Mouse (Mus musculus) lung, postnatal 10 days (tissue): Measurements from ENCODE around the gene Cmtr2.

Experiments
- DNase-seq: peaks from one replicate; pipeline ENCODE4 v3.0.0; 2021

Gene Cmtr2

DNA sequence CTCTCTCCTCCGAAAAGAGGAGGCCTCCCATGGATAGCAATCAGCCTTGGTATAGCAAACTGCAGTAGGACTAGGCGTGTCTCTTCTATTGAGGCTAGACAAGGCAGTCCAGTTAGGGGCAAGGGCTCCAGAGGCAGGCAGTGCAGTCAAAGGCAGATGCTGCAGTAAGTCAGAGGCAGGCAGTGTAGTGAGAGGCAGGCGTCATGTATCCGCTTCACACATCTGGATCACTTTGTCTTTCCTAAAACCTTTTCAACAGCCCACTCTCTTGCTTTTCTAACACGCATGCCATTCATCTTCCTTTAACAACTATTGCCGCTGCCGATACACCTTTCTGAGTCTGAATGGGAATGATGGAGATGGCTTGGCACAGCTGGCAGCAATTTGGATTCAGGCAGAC is at the start of gene Cmtr2:
Gene Cmtr2 (plus strand): TSS at position 301 of the 400 bp plus-strand sequence.
- DNase-seq = no peak

GRCm38 (mm10) chr8:110166270-110166669 is 49.2 kb upstream of the Cmtr2 start:
- DNase-seq = no peak

DNA sequence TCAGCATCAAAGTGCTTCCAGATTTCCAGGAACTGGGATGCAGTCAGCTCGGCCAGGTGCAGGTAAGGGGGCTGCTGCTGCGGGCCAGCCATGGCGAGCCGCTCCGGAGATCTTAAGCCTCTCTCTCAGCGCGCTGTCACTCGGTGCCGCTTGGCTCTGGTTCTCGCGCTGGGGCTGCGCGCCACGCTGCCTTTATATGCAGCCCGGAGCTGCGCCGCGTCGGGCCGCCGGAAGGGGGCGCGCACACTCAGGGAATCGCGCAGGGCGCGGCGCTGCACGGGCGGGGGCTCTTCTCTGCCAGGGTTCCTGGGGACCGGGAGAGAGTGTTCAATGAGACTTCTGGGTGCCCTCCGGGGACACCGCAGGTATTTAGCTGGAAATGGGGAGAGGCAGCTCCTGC is 47.4 kb upstream of the Cmtr2 start, which contains the start of gene Calb2:
Gene Calb2 (minus strand): TSS at position 165 of the 400 bp plus-strand sequence.
- DNase-seq = peak; percentile 53

DNA sequence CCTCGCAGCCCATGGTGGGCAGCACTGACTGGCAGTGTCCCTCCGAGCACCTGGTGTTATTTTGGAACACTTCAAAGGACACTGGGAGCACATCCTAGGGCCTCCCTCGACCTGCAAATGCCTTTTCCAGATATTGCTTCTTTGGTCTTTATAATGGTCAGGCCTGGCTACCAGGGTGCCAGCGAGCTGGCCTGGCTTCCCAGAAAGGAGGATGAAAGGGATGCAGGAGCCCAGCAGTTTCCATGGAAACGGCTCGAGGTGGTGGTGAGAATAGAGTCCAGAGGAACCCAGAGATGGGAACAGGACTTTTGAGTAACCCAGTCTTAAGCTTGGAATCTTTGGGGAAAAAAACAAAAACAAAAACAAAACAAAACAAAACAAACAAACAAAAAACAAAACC is 43.3 kb upstream of the Cmtr2 start:
- no peak for DNase-seq

DNA sequence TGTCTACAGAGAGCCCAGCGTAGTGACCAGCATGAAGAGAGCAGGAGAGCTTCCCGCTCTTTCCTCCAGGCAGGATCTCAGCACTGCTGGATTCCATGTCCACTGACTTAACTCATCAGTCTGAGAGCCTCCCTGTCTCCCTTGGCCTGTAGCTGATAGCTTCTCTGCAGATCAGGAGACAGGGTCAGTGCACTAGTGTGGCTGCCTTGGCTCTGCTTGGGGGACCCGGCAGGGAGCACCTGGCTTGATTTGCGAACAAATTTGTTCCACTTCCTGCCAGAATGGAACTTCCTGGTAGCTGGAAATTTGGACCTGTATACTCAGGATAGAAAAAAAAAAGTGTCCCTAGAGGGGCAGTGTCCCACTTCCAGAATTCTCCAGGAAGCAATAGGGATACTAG is 40.6 kb upstream of the Cmtr2 start:
- no peak for DNase-seq

GRCm38 (mm10) chr8:110177359-110178155 is 37.9 kb upstream of the Cmtr2 start:
- DNase-seq = peak; percentile 55

GRCm38 (mm10) chr8:110182735-110183367 is 32.6 kb upstream of the Cmtr2 start:
- no peak for DNase-seq

- no peak for DNase-seq
Observed at GRCm38 (mm10) chr8:110183748-110184147, 31.7 kb upstream of the Cmtr2 start.

DNA sequence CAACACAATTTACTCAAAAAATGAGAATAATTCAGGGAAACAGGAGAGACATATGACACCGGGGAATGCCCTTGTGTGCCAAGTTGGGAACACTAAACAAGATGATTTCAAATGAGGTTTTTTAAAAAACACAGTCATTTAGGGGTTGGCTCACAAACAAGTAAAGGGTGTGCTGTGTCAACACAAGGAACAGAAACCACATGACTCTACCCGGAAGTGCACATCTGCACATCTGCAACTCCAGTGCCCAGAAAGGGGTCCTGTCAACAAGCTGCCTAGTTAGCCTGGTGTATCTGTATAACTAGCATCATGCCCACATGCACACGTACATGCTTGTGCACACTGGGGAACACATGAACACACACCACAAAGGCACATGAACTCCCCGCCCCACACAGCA is 29.9 kb upstream of the Cmtr2 start:
- DNase-seq = no peak

DNA sequence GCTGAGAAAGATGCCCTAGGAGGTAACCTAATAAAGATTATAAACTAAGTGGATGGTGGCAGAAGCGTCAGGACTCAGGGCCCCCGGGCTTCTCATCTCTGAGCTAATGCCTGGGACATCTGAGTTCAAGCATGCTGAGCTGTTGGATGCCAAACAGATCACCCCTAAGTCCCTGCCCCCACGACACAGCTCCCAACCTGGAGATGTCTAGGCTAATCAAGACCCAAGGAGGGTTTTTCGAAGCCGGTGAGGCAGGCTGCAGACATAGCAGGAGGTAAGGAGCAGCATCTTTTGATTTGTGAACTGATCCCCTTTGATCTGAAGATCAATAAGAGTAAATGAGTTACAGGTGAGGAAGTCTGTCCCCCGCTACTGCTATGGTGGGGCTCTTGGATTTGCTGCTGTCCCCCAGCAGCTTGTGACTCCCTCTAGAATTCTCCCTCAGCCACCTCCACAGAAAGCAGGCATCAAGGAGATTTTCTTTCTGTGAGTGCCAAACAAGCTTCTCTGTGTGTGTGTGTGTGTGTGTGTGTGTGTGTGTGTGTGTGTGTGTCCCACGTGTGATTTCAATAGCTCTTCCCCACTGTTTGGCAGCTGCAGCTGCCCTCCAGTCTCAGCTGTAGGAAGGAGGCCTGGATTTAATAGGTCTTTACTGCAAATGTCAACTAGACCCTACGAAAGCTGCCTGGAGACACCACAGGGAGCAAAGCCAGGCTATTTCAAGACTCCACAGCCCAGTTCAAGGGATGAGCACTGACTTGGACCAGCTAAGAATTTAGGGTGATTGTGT is 26.3 kb upstream of the Cmtr2 start:
- no peak for DNase-seq

GRCm38 (mm10) chr8:110196678-110197077 is 18.8 kb upstream of the Cmtr2 start:
- peak; percentile 73 for DNase-seq

DNA sequence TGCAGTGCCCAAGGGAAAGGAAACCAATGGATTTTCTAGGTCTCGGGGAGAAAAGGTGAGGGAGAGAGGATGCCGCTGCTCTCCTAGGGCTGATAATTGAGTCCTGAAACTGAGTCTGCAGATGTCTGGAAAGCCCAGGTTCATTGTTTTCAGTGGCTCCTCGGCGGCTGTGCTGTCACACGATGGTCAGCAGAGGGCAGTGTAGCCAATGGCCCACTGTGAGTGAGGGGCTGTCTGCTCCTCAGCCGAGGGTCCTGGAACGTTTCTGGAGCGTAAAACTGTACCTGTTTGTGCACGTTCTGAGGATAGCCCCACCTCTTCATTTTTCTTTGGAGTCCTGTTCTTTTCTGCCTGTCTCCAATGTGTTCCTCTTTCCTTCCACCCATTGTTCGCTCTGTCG is 13.7 kb upstream of the Cmtr2 start:
- no peak for DNase-seq

DNA sequence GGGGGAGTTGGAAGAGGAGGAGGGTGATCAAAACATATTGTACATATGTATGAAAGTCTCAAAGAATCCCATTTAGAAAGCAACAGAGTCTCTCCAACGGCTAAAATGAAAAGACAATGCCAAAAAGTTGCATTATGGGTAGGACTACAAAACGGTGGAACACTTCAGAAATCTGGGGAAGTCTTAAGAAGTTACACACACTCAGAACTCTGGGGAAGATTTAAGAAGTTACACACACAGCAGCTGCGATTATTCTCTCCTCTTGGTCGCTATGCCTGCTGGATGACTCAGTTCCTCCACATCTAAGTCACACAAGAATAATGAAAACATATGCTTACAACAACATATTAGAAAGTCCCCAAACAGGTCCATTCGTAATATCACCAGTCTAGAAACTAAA is 788 bp downstream of the Cmtr2 start:
- DNase-seq = no peak

DNA sequence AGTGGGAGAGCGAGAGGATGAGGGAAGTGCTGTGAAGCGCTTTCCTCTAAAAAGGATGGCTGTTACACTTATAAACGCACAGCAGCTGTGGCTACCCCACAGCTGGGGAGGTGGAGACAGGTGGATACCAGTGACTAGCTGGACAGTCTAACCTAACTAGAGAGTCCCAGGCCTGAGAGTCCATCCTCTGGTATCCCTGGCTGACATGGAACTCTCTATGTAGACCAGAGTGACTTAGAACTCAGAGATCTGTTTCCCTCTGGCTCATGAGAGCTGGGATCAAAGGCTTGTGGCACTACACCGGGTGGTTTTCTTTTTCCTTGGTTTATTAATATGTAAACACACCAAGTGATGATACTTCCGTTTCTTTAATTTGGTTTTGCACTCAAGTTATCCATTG is 1.7 kb downstream of the Cmtr2 start:
- DNase-seq = no peak

DNA sequence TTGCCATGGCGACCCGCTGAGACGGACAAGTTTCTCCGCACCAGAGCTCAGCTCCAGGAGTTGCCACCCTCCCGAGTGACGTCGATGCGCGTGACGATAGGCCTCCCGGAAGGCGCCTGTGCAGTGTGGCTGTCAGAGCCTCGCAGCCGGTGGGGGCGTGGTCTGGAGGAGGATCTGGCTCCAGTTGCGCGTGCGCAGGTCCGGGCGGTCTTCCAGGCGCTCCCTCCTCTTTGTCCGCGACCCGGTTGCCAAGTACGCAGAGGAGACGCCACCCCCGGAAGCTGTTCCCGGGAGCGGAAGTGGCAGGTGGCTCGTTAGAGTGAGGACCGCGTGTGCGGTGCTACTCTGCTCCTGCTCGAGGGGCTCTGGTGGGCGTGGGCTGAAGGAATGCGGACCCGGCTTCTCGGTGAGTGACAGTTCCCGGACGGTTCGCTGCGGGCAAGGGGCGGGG is 2.2 kb downstream of the Cmtr2 start:
- peak; percentile 100 for DNase-seq

GRCm38 (mm10) chr8:110218511-110218910 is 3.0 kb downstream of the Cmtr2 start:
- no peak for DNase-seq

DNA sequence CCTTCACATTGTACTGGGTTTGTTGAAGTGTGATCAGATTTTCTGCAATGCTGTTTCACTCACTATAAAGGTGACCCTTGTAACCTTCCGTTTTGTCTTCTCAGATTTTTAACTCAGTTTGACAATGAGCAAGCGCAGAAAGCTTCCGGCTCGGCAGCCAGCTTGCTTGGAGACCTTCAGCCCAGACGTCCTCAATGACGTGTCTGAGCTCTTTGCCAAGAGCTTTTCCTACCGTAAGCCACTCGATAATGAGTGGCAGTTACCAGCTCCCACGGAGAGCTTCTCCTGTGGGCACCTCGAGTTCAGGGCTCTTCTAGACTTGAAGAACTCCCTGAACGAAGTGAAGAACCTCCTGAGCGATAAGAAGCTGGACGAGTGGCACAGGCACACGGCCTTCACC is 5.5 kb downstream of the Cmtr2 start:
- DNase-seq = no peak

DNA sequence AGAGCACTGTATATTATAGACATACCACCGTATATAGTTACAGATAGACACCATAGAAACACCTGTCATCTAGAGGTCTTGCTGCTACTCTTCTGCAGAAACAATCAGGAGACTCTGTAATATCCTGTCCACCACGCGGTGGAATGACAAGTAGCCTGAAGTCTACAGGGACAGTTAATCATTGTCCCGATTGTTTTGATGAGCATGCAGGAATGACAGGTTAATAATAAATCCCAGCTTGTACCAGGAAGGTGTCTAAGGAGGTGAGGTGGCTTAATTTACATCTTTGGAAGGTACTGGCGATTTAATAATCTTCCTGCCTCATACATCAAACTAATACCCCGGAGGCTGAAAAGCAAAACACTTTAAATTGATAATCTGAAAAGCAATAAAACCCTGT is 15.3 kb downstream of the Cmtr2 start:
- DNase-seq = no peak

DNA sequence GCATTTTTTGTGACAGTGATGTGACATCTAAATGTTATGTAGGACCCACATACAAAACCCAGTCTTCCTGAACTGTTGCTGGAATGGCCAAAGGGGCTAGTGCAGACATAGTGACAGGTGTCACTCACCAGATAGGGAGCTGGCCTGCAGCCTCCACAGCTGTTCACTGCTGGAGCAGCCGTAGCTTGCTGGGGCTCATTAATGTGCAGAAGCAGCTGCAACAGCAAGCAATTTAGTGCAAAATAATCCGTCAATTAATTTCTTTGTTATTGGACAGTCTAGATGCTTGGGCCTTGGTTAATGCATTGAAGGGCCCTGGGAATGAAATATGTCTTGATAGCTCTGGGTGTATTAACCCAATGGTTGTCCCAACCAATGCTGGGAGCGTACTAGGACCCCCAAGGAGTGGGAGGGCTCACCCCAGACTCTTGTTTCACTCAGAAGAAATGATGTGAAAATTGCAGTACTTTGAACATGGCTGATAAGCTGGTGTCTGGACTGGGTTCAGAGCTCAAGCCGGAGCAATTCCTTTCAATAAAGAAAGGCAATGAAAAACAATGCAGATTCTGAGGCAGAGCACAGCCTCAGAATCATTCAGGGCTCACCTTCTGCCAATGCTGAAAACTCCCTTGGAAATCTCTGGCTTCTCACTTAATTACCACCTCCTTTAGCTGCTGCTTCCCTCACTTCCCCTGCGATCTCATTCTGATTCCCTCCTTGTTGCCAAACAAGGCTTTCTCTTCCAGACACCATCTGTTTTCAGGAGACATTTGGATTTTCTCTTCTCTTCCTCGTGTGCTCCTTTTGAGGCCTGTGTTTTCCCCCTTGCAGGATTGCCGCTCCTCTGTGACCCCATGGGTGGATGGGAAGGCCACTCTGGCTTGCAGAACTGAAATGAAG is 27.1 kb downstream of the Cmtr2 start:
- DNase-seq = no peak

DNA sequence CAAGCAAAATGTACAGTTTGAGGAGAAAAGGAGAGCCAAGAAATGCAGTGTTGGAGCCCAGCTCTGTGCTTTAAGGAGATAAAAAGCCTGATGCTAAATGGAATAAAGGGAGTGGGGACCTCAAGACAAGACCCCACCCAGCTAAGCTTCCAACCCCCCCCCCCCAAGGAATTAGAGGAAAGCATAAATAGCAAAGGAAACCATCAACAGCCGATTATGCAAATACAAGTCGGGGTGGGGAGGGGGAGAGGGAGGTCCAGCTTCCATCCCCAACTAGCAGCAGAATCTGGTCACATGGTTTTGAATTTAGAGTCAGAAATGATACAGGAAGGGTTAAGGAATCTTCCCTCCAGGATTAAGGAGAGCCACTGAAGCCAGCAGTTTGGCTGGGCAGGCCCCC is 29.1 kb downstream of the Cmtr2 start:
- DNase-seq = no peak

DNA sequence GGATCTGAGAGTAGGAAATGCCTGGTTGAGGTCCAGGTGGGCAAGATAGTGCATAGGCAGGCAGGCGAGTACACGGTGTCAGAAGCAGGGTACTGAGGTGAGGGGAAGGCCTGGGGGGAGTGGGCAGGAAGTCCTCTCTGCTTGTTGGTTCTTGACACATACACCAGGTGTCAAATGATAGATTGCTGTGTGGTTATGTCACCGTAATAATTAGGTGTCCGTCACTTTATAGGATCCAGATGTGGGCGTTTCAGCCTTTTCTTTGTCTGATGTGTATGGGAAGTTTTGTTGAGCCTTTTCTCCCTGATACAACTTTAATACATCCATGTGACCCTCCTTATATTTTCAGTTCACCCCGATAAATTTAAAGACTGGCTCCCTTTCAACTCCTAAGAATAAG is 31.8 kb downstream of the Cmtr2 start:
- no peak for DNase-seq

DNA sequence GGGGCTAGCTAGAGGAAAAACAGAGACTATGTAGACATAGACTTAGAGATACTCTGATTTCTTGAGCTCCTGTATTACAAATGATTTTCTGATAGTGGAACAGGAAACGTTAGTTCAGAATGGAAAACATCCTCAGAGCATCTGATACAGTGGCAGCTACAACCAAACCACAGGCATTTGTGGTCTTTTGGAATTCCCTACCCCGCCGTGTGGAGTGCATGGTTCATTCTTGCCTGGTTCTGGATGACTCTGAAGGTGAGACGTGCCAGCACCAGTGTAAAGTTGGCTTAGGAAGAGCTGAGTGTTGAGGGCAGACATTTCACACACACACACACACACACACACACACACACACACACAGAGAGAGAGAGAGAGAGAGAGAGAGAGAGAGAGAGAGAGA is 38.5 kb downstream of the Cmtr2 start:
- no peak for DNase-seq
